Mouse (Mus musculus) liver, embryonic 12.5 days (tissue): ENCODE measurements at regions not wholly inside any gene's neighbourhood (a gene's known extent, or its start where the extent isn't known, plus 50 kb on each side); places are given as distances from the start of the nearest gene placed in this dataset.

ENCODE experiments used
- ATAC-seq: fragments of 200-750 bp; cut with Nextera tagmentation; 2 replicates; pipeline ENCODE4 v1.8.0; 2017; ENCODE audit warnings: moderate number of reproducible peaks, mild to moderate bottlenecking, moderate library complexity
- H3K27ac ChIP-seq: fragments of 300-500 bp; sonication (generic); 2 replicates; pipeline ENCODE4 v1.5.1; 2016; ENCODE audit warnings: mild to moderate bottlenecking
- H3K27me3 ChIP-seq: fragments of 300-500 bp; sonication (generic); replicated peaks from 2 replicates; pipeline ENCODE4 v1.6.1; 2016; ENCODE audit warnings: mild to moderate bottlenecking, moderate library complexity
- H3K36me3 ChIP-seq: fragments of 300-500 bp; sonication (generic); 2 replicates; pipeline ENCODE4 v1.6.1; 2016; ENCODE audit warnings: mild to moderate bottlenecking, moderate library complexity
- H3K4me1 ChIP-seq: fragments of 300-500 bp; sonication (generic); 2 replicates; pipeline ENCODE4 v1.6.1; 2016
- H3K4me2 ChIP-seq: fragments of 300-500 bp; sonication (generic); 2 replicates; pipeline ENCODE4 v1.6.1; 2016; ENCODE audit warnings: mild to moderate bottlenecking, moderate library complexity
- H3K4me3 ChIP-seq: fragments of 300-500 bp; sonication (generic); 2 replicates; pipeline ENCODE4 v1.5.1; 2016; ENCODE audit warnings: mild to moderate bottlenecking, moderate library complexity
- H3K9ac ChIP-seq: fragments of 300-500 bp; sonication (generic); 2 replicates; pipeline ENCODE4 v1.6.1; 2016; ENCODE audit warnings: mild to moderate bottlenecking, moderate library complexity
- H3K9me3 ChIP-seq: fragments of 300-500 bp; sonication (generic); replicated peaks from 2 replicates; pipeline ENCODE4 v1.6.1; 2016; ENCODE audit warnings: mild to moderate bottlenecking, moderate library complexity
- WGBS: fragments of 180-500 bp; shearing (Covaris S2); methylation state at CpG from one replicate; pipeline ENCODE4 v1.1.7; 2016; ENCODE audit not compliant: insufficient replicate concordance; 5-methylcytosine and 5-hydroxymethylcytosine counted together

GRCm38 (mm10) chr5:75850855-75851254 lies 127.4 kb downstream of the Kdr start:
- Histone ChIP-seq H3K4me1 (no peaks in the 10 kb centered on the region), H3K27me3 (peaks cover 7% of the 10 kb centered on the region; the same call in 1 of the 2 replicates), H3K4me3 (no peak overlapping the region), H3K9me3 (no peaks in the 10 kb centered on the region), H3K36me3 (no peaks in the 10 kb centered on the region), H3K9ac (no peak overlapping the region), H3K27ac (no peak overlapping the region), H3K4me2 (no peak overlapping the region)
- ATAC-seq: no peak
- 65% methylated on average over 4 of the region's 4 CpGs for WGBS

GRCm38 (mm10) chr5:75847966-75848365 lies 130.3 kb downstream of the Kdr start:
- no peaks in the 10 kb centered on the region for H3K4me1 ChIP-seq
- H3K9me3 ChIP-seq: no peaks in the 10 kb centered on the region
- no peak overlapping the region for H3K27ac ChIP-seq
- 82% methylated on average over 6 of the region's 6 CpGs for WGBS
- H3K36me3 ChIP-seq: no peaks in the 10 kb centered on the region
- H3K4me3 ChIP-seq: no peak overlapping the region
- ATAC-seq: no peak
- no peak overlapping the region for H3K4me2 ChIP-seq
- H3K9ac ChIP-seq: no peak overlapping the region
- 0 out of 2 replicates have a peak, but pooled peaks cover 7% of the 10 kb centered on the region for H3K27me3 ChIP-seq

DNA sequence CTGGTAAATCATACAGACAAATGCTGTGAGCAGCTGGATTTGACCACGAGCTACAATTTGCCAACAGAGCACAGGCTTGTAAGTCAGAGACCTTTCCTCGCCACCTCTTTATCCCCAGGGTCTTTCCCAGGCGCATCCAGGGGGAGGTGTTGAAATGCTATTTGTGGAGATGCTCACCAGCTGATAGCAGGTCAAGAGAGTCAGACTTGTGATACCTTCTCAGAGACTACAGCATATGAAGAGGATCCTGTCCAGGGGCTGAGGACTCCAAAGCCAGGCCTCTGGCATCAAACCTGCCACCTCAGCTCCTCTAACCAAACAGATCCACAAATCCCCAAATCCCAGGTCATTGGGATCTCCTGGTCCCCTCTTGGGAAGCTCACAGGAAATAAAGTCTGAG lies 130.9 kb downstream of the Kdr start:
- Histone ChIP-seq H3K27ac (no peak overlapping the region), H3K9ac (no peak overlapping the region), H3K4me3 (no peak overlapping the region), H3K27me3 (0 out of 2 replicates have a peak, but pooled peaks cover 7% of the 10 kb centered on the region), H3K36me3 (no peaks in the 10 kb centered on the region), H3K9me3 (no peaks in the 10 kb centered on the region), H3K4me1 (no peaks in the 10 kb centered on the region), H3K4me2 (no peak overlapping the region)
- WGBS: 53% methylated on average over 3 of the region's 3 CpGs
- no peak for ATAC-seq

DNA sequence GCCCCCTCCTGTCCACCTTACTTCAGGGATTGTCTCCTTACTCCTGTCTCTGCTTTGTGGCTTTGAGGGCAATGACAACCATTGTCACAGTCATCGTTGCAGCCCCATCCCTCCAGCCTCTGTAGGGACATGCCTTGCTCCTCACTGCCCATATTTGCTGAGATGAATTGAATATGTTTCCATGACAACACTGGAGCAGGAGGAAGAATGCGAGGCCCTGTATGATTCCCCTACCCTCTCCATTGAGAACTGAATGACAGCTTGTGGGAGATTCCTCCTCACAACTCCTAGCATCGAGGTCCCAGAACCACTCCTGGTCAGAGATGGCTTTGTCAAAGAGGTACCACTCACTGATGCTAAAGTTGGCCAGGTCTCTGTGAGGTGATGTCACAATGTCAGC lies 132.2 kb downstream of the Kdr start:
- no peak overlapping the region for H3K9ac ChIP-seq
- 0 out of 2 replicates have a peak, but pooled peaks cover 7% of the 10 kb centered on the region for H3K27me3 ChIP-seq
- 72% methylated on average over 3 of the region's 3 CpGs for WGBS
- H3K27ac ChIP-seq: no peak overlapping the region
- no peaks in the 10 kb centered on the region for H3K36me3 ChIP-seq
- no peaks in the 10 kb centered on the region for H3K9me3 ChIP-seq
- no peak overlapping the region for H3K4me3 ChIP-seq
- no peaks in the 10 kb centered on the region for H3K4me1 ChIP-seq
- H3K4me2 ChIP-seq: no peak overlapping the region
- no peak for ATAC-seq

- Histone ChIP-seq H3K4me2 (no peak overlapping the region), H3K4me3 (no peak overlapping the region), H3K27me3 (0 out of 2 replicates have a peak, but pooled peaks cover 7% of the 10 kb centered on the region), H3K9ac (no peak overlapping the region), H3K9me3 (no peaks in the 10 kb centered on the region), H3K27ac (no peak overlapping the region), H3K36me3 (no peaks in the 10 kb centered on the region), H3K4me1 (no peaks in the 10 kb centered on the region)
- 42% methylated on average over 3 of the region's 3 CpGs for WGBS
- ATAC-seq: no peak
These were observed 134.5 kb downstream of the Kdr start for GRCm38 (mm10) chr5:75843807-75844206.

- H3K27ac ChIP-seq: no peak overlapping the region
- H3K27me3 ChIP-seq: peaks cover 8% of the 10 kb centered on the region
- no peaks in the 10 kb centered on the region for H3K9me3 ChIP-seq
- H3K4me2 ChIP-seq: no peak overlapping the region
- H3K9ac ChIP-seq: no peak overlapping the region
- peaks cover 2% of the 10 kb centered on the region; the same call in 1 of the 2 replicates for H3K4me1 ChIP-seq
- no peak for ATAC-seq
- no peaks in the 10 kb centered on the region for H3K36me3 ChIP-seq
- no peak overlapping the region for H3K4me3 ChIP-seq
- 41% methylated on average over 7 of the region's 7 CpGs for whole genome bisulfite sequencing
These were observed 137.8 kb downstream of the Kdr start for GRCm38 (mm10) chr5:75840421-75840820.

DNA sequence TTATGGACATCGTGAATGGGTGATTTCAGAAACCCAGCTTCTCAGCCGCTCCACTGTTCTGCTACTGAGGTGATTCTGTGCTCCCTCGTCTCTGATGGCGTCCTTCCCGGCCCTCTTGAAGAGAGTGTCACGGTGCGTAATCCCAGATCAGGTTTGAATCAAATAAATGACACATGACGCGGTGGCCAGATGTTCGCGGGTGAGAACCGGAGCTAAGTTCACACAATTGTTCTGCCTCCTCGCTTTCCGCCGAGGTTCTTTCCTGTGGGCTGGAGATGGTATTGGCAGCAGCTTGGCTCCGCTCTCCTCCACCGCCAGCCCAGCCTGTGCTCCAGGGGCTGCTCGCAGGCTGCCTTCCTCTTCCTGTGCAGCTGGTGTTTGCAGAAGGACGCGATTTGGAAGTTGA lies 142.7 kb downstream of the Kdr start:
- peaks cover 21% of the 10 kb centered on the region for H3K27me3 ChIP-seq
- H3K4me3 ChIP-seq: peak overlapping the region; percentile 20; the same call in 1 of the 2 replicates
- no peak overlapping the region for H3K27ac ChIP-seq
- no peaks in the 10 kb centered on the region for H3K36me3 ChIP-seq
- peak overlapping the region; percentile 56 for H3K4me2 ChIP-seq
- no peaks in the 10 kb centered on the region for H3K9me3 ChIP-seq
- 18% methylated on average over 20 of the region's 20 CpGs for WGBS
- ATAC-seq: no peak
- H3K4me1 ChIP-seq: peaks cover 21% of the 10 kb centered on the region
- H3K9ac ChIP-seq: no peak overlapping the region

GRCm38 (mm10) chr5:75834766-75835555 lies 143.3 kb downstream of the Kdr start:
- Histone ChIP-seq H3K4me2 (peak overlapping the region; percentile 56), H3K36me3 (no peaks in the 10 kb centered on the region), H3K27ac (no peak overlapping the region), H3K27me3 (peaks cover 21% of the 10 kb centered on the region), H3K4me1 (peaks cover 27% of the 10 kb centered on the region), H3K9ac (no peak overlapping the region), H3K9me3 (no peaks in the 10 kb centered on the region), H3K4me3 (peak overlapping the region; percentile 20; the same call in 1 of the 2 replicates)
- no peak for ATAC-seq
- 29% methylated on average over 17 of the region's 17 CpGs for WGBS

GRCm38 (mm10) chr5:75832341-75832740 lies 145.9 kb downstream of the Kdr start:
- no peak for ATAC-seq
- H3K9ac ChIP-seq: no peak overlapping the region
- no peak overlapping the region for H3K27ac ChIP-seq
- no peak overlapping the region for H3K4me2 ChIP-seq
- no peaks in the 10 kb centered on the region for H3K36me3 ChIP-seq
- WGBS: 68% methylated on average over 5 of the region's 5 CpGs
- peaks cover 21% of the 10 kb centered on the region for H3K27me3 ChIP-seq
- H3K4me1 ChIP-seq: peaks cover 43% of the 10 kb centered on the region
- no peak overlapping the region for H3K4me3 ChIP-seq
- H3K9me3 ChIP-seq: no peaks in the 10 kb centered on the region

DNA sequence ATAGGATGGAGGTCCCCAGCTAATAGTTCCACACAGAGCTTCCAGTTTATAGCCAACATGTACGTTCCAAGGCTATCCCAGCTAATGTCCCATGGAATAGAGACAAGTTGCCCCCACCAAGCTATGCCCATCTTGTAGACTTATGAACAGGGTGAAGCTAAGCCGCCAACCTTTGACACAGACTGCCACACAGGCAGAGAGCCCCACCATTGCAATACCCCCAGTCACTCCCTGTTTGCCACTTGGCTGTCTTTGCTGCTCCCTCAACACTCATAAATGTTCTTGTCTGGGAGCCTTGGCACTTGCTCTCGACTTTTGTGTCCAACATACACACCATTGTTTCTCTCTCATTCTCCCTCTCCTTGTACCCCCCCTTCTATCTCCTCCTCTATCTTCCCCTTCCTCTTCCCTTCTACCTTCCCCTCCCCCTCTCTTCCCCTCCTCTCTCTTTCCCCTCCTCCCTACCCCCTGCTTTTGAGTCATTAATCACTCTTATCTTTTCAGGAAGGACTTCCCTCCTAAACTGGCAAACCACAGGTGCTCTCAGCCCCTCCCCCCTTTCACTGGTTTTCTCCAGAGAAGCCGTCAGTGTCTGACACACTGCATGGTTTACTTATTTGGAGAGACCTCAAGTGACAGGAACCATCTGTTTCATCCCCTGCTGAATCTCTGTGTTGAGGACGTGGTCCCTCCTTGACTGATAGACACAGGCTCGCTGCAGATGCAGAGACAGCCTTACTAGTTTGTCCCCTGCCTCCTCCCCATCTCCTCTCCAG lies 148.2 kb downstream of the Kdr start:
- Histone ChIP-seq H3K27me3 (peaks cover 10% of the 10 kb centered on the region), H3K4me2 (peak overlapping the region; percentile 6), H3K36me3 (no peaks in the 10 kb centered on the region), H3K9ac (no peak overlapping the region), H3K4me1 (peaks cover 58% of the 10 kb centered on the region), H3K27ac (peak overlapping the region; percentile 37; the same call in 1 of the 2 replicates), H3K9me3 (no peaks in the 10 kb centered on the region), H3K4me3 (no peak overlapping the region)
- peak; percentile 49 for ATAC-seq
- 23% methylated on average over 6 of the region's 6 CpGs for WGBS

- H3K9me3 ChIP-seq: no peaks in the 10 kb centered on the region
- H3K27me3 ChIP-seq: no peaks in the 10 kb centered on the region
- H3K36me3 ChIP-seq: no peaks in the 10 kb centered on the region
- no peak overlapping the region for H3K27ac ChIP-seq
- WGBS: 65% methylated on average over 5 of the region's 5 CpGs
- H3K9ac ChIP-seq: no peak overlapping the region
- H3K4me1 ChIP-seq: peaks cover 53% of the 10 kb centered on the region
- no peak overlapping the region for H3K4me3 ChIP-seq
- no peak overlapping the region for H3K4me2 ChIP-seq
- ATAC-seq: no peak
These were observed 149.9 kb downstream of the Kdr start for GRCm38 (mm10) chr5:75828332-75828731.
